Mouse (Mus musculus) retina, adult 2 months (tissue): ENCODE results near the gene Pxt1.
A peak's percentile ranks its signal among the peaks of the same experiment; 100 is the strongest.
"Not testable (repeated sequence)": the region's sequence is repeated elsewhere in the genome, so short reads cannot be mapped to it uniquely, and the experiment has no call there.

Experiments
- DNase-seq: peaks from one replicate; pipeline ENCODE4 v3.0.0-alpha.2; 2012; ENCODE audit warnings: low read depth, low spot score

Gene Pxt1

GRCm38 (mm10) chr17:28943740-28944139 lies at the start of gene Pxt1:
Gene Pxt1 (minus strand): TSS chr17:28943840.
- DNase-seq, result no peak

GRCm38 (mm10) chr17:28993004-28993403 lies 49.4 kb upstream of the Pxt1 start:
- not testable (repeated sequence) for DNase-seq

GRCm38 (mm10) chr17:28992105-28992504 lies 48.5 kb upstream of the Pxt1 start:
- no peak for DNase-seq

GRCm38 (mm10) chr17:28991286-28991685 lies 47.6 kb upstream of the Pxt1 start:
- DNase-seq, result no peak

- no peak for DNase-seq
These were observed 46.4 kb upstream of the Pxt1 start for GRCm38 (mm10) chr17:28990060-28990459.

GRCm38 (mm10) chr17:28988996-28989395 lies 45.4 kb upstream of the Pxt1 start:
- DNase-seq, result no peak

- DNase-seq, result no peak
These were observed 44.7 kb upstream of the Pxt1 start for GRCm38 (mm10) chr17:28988291-28988690.

- no peak for DNase-seq
These were observed 44.1 kb upstream of the Pxt1 start for GRCm38 (mm10) chr17:28987713-28988112.

GRCm38 (mm10) chr17:28986833-28987232 lies 43.2 kb upstream of the Pxt1 start:
- no peak for DNase-seq

GRCm38 (mm10) chr17:28984724-28985420 lies 41.2 kb upstream of the Pxt1 start:
- no peak for DNase-seq

- DNase-seq, result no peak
These were observed 39.0 kb upstream of the Pxt1 start for GRCm38 (mm10) chr17:28982591-28982990.

GRCm38 (mm10) chr17:28981081-28981480 lies 37.4 kb upstream of the Pxt1 start:
- DNase-seq, result no peak

GRCm38 (mm10) chr17:28979091-28979490 lies 35.5 kb upstream of the Pxt1 start:
- no peak for DNase-seq

- DNase-seq, result no peak
These were observed 26.5 kb upstream of the Pxt1 start for GRCm38 (mm10) chr17:28970122-28970521.

- no peak for DNase-seq
These were observed 23.5 kb upstream of the Pxt1 start for GRCm38 (mm10) chr17:28967021-28967610.

- no peak for DNase-seq
These were observed 18.0 kb upstream of the Pxt1 start for GRCm38 (mm10) chr17:28961596-28961995.

GRCm38 (mm10) chr17:28960597-28960996 lies 17.0 kb upstream of the Pxt1 start:
- DNase-seq, result no peak

GRCm38 (mm10) chr17:28954416-28954815 lies 10.8 kb upstream of the Pxt1 start:
- DNase-seq, result no peak

- no peak for DNase-seq
These were observed 9.6 kb upstream of the Pxt1 start for GRCm38 (mm10) chr17:28953251-28953650.

- peak; percentile 81 for DNase-seq
These were observed 8.5 kb upstream of the Pxt1 start, which contains the start of gene Kctd20 for GRCm38 (mm10) chr17:28951831-28952799. Gene Kctd20 (plus strand): TSS chr17:28951950.

GRCm38 (mm10) chr17:28950751-28951150 lies 7.1 kb upstream of the Pxt1 start:
- no peak for DNase-seq

GRCm38 (mm10) chr17:28948661-28949060 lies 5.0 kb upstream of the Pxt1 start:
- DNase-seq, result no peak
